Mouse (Mus musculus) c-Kit-negative CD71-positive TER-119-positive erythroid progenitor cells, embryonic 14.5 days (primary cell): ENCODE results near the gene Krba1.

ENCODE experiments used
- DNase-seq: peaks from one replicate; pipeline ENCODE4 v3.0.0-alpha.2; 2013; ENCODE audit warnings: low read depth, low spot score

Krba1 gene

DNA sequence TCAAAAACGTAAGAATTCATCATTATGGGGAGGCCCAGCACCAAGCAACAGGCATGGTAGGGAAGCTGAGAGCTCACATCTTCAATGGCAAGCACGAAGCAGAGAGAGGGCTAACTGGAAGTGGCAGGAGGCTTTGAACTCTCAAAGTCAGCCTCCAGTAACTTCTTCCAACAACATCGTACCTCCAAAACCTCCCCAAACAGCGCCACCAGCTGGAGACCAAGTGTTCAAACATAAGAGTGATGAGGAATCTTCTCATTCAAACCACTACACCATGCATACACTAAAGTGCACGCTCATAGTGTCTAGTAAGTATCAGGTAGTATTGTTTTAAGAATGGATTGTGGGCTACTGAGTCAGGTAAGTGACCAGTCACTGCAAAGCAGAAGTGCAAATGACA is 28.7 kb downstream of the Krba1 start:
- no peak for DNase-seq

- DNase-seq: no peak
Observed at GRCm38 (mm10) chr6:48426956-48427355, 31.6 kb downstream of the Krba1 start.

DNA sequence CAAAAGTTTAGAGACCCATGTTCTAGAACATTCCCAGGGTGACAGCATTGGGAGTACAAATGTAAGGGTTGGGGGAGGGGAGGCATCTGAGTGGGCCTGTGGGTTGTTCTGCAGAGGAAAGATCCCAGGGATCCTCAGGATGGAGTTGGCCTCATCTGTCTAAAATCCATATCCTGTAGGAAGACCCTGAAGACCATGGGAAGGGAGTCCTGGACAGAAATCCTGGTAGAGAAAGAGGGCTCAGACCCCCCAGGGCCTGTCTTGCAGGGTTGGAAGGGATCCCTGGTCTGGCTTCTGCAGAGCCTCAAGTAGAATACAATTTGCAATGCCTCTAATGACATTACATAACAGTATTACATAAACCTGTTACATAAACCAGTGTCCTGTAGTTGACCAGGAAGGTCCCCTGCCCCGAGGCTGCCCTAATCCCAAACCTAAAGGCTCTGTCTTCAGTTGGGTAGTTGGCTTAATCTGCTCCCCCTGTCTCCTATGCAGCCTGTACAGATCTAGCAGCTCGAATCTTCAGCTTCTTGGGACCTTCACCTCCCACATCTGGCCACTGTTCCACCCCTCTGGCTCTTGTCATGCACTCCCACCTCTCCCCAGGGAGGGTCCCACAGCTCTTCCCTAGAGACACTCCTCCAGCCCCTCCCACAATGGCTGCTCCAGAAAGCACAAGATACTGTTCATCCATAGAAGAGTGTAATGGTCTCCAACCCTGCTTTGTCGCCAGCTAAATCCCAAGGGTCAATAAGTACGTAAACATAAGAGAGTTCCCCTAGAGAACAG is 33.6 kb downstream of the Krba1 start:
- no peak for DNase-seq

DNA sequence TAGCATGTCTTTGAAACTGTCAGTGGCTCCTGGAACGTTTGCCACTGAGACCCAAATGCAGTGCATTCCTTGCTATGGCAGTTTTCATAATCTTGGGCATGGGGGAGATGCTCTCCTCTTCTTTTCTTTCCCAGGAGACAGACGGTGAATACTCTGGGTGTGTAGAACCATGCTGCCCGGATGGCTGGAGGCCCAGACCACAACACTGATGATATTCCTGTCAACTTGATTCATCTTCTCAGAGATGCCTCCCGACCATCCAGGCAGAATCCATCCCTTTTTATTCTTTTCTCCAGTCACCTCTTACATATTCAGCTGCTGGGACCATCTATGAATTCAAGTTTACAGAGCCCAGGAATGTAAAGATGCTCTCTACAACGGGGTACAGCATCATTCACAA is 35.4 kb downstream of the Krba1 start:
- DNase-seq: no peak

GRCm38 (mm10) chr6:48432893-48433816 is 37.8 kb downstream of the Krba1 start:
- DNase-seq: no peak

- DNase-seq: no peak
Observed at GRCm38 (mm10) chr6:48434651-48435050, 39.3 kb downstream of the Krba1 start.

DNA sequence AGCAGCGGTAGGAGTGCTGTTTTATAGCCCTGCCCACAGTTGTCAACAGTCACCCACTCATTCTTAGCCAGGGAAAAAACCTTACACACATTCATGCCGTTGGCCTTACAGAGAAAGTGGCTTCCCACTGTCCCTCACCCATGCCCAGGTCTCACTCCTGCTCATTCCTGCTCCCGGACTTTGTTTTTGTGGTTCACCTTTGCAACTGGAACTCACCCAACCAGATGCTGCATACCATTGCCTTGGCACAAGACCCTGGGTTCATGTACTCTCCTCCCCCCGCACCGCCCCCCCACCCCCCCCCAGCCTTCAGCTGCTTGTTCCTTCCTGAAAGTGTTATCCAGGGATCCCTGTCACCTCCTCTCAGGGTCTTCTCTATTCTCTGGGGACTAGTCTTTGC is 39.7 kb downstream of the Krba1 start:
- no peak for DNase-seq

- DNase-seq: no peak
Observed at GRCm38 (mm10) chr6:48435706-48436349, 40.4 kb downstream of the Krba1 start.

DNA sequence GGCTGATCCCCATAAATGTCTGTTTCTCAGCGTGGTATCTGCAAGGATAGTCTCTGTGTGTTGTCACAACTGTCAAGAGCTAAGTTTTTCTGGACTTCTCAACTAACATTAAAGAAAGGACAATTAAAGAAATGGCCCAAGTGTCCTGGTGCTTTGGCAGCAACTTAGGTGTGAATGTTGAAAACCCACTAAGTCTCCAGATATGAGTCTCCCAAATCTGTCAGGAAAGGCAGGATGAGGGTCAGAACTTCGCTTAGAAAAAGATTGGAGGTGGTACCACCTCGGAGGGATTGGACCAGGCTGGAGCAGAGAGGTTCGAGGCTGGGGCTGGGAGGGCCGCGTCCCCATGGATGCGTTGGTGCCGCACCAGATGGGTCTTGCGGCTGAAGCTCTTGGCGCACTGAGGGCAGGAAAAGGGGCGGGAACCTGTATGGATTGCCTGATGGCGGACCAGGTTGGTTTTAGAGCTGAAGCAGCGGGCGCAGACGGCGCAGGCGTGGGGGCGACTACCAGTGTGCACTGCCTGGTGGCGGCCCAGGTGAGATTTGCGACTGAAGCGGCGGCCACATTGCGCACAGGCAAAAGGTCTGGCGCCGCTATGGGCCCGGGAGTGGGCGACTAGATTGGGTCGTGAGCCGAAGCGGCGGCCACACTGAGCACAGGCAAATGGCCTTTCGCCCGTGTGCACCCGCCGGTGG is 42.4 kb downstream of the Krba1 start:
- DNase-seq: no peak

- DNase-seq: no peak
Observed at GRCm38 (mm10) chr6:48438475-48439125, 43.2 kb downstream of the Krba1 start.

DNA sequence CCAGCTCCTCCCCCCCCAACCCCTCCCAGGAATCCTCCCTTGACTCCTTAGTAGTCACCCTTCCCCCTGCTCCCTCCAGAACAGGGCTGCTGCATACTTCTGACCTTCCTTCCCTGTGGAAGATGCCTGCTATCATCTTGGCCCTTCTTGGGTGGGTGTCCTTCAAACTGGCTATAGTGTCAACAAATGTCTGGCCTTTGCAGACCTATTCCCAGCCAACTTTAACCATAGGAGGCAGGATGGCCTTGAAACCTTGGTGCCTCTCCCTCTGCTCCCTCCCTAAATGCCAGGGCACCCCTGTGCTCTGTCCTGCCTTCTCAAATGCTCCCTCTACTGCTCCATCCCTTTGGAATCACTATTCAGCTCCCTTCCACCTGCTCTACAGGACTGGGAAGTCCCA is 44.3 kb downstream of the Krba1 start:
- DNase-seq: no peak

- no peak for DNase-seq
Observed at GRCm38 (mm10) chr6:48440306-48441014, 45.1 kb downstream of the Krba1 start.

GRCm38 (mm10) chr6:48443592-48444309 is 48.4 kb downstream of the Krba1 start:
- no peak for DNase-seq

- no peak for DNase-seq
Observed at GRCm38 (mm10) chr6:48444310-48445180, 49.2 kb downstream of the Krba1 start.

DNA sequence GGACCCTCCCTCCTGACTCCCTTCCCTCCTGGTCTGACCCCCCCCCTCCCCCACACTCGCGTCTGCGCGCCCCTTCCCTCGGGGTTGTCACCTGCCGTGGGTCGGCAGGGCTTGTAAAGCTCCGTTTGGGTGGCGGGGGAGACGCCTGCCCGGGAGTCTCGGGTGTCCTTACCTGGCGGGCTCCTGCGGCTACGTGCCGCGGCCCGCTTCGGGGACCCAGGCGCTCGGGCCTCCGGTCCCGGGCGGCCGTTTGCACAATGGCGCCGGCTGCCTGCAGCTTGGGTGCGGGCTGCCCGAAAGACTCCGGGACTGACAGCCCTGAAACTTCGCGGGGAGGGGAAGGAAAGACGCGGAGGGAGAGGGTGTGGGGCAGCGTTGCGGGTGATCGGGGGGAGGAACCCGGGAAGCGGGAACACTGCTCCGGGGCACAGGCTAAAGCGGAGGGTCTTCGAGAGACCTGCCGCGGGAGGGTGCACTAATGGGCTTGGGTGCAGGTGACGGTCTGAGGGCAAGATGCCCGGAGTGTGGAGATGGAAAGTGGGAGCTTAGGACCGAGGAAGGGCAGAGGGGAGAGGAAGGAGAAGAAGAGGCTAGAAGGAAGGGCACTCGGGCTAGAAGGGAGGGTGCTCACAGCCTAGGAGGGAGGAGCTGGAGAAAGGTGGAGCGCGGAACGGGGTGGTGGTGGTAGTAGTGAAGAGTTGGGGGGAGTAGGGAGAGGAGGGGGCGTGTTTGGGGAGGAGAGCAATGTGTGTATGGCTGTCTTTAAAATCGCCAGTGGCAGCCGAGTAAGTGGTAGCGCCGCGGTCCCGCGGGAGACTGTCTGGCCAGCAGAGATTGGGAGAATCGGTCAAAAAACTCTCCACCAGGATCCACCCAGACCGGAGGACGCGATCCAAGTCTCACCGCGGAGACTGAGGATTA is 50.1 kb downstream of the Krba1 start, which contains the start of gene Zfp467:
Zfp467 (minus strand) TSS at position 645 of the 921 bp plus-strand sequence.
- no peak for DNase-seq

GRCm38 (mm10) chr6:48446256-48446655 is 50.9 kb downstream of the Krba1 start:
- no peak for DNase-seq

DNA sequence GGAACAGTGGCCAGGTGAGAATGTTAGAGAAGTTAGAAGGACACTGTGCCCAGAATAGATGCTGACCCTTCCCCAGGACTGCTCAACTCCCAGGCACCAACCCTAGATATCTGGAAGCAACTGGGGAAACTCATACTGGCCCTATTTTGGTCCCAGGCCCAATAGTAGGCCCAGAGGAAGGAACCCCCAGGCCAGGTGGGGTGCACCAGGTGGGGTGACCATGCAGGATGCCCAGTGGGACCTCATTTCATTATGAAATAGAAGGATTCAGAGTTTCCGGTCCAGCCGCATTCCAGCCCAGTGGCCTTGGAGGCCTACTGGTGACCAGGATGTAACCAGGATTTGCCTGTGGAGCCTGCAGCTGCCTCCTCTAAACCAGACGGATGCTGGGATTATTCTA is 51.5 kb downstream of the Krba1 start:
- DNase-seq: no peak

DNA sequence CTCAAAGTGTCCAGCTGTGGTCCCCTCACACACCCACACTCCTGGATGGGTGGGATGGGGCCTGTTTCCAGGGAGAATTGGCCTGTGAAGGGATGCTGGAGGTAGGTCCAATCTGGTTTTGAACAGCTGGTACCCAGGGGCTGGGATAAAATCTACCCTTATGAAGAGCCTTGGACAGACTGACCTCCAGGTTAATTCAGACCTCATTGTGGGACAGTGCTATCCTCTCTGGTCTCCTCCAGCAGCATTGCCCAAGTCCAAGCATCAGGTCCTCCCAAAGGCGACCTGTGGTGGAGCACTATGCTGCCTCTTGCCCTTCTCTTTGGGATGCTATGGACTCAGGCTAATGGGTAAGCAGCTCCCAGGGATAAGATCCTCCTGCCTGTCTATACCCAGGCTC is 52.5 kb downstream of the Krba1 start, which contains the start of gene Sspo:
Sspo (plus strand) TSS at position 301 of the 400 bp plus-strand sequence.
- DNase-seq: no peak
